Mouse (Mus musculus) liver, embryonic 14.5 days (tissue): ENCODE results near the gene Dhps. TPM values are rescaled to one million over a fixed set of nuclear protein-coding genes. Genes with fewer than 3 reads are reported as not detected.

Experiments
- ATAC-seq: fragments of 200-750 bp; cut with Nextera tagmentation; 2 replicates; pipeline ENCODE4 v1.8.0; 2017; ENCODE audit warnings: moderate number of reproducible peaks, mild to moderate bottlenecking, moderate library complexity; ENCODE audit not compliant: insufficient read depth
- DNase-seq, 3 experiments: peaks; one replicate each; pipeline ENCODE4 v3.0.0-alpha.2; 2012 to 2013; ENCODE audit warnings: low read depth in 3 of 3, low spot score in 3 of 3
- H3K27ac ChIP-seq: fragments of 300-500 bp; sonication (generic); 2 replicates; pipeline ENCODE4 v1.5.1; 2014; ENCODE audit warnings: moderate library complexity, mild to moderate bottlenecking, control low read depth, inconsistent platforms
- H3K27me3 ChIP-seq: fragments of 300-500 bp; sonication (generic); 2 replicates; pipeline ENCODE4 v1.6.1; 2014; ENCODE audit warnings: mild to moderate bottlenecking, low read length, moderate library complexity; ENCODE audit not compliant: control insufficient read depth, insufficient read depth
- H3K36me3 ChIP-seq: fragments of 300-500 bp; sonication (generic); replicated peaks from 2 replicates; pipeline ENCODE4 v1.6.1; 2014; ENCODE audit warnings: low read depth; ENCODE audit not compliant: control insufficient read depth, insufficient read depth
- H3K4me1 ChIP-seq, 2 experiments: fragments of 200-500 bp in 1 of 2; fragments of 300-500 bp in 1 of 2; sonication (generic) in 1 of 2; replicated peaks; 2 replicates each; pipeline ENCODE4 v1.6.1; 2012 to 2014; ENCODE audit warnings: antibody characterized with exemption in 1 of 2, inconsistent platforms in 1 of 2, low read length in 1 of 2; ENCODE audit not compliant: control insufficient read depth in 2 of 2, insufficient read depth in 2 of 2
- H3K4me2 ChIP-seq: fragments of 300-500 bp; sonication (generic); 2 replicates; pipeline ENCODE4 v1.6.1; 2014; ENCODE audit warnings: low read depth, mild to moderate bottlenecking, control low read depth, moderate library complexity
- H3K4me3 ChIP-seq, 2 experiments: fragments of 200-500 bp in 1 of 2; fragments of 300-500 bp in 1 of 2; sonication (generic) in 1 of 2; 2 replicates each; pipeline ENCODE4 v1.5.1; 2012 to 2014; ENCODE audit warnings: low read depth in 2 of 2, low read length in 2 of 2, mild to moderate bottlenecking in 2 of 2, control low read depth in 1 of 2, inconsistent platforms in 1 of 2, moderate library complexity in 1 of 2; ENCODE audit not compliant: insufficient read depth in 1 of 2
- H3K9ac ChIP-seq: fragments of 300-500 bp; sonication (generic); replicated peaks from 2 replicates; pipeline ENCODE4 v1.6.1; 2014; ENCODE audit warnings: mild to moderate bottlenecking, control low read depth, moderate library complexity
- H3K9me3 ChIP-seq: fragments of 300-500 bp; sonication (generic); 2 replicates; pipeline ENCODE4 v1.6.1; 2016; ENCODE audit warnings: low read length, mixed read lengths; ENCODE audit not compliant: control insufficient read depth
- CTCF ChIP-seq: IDR thresholded peaks from 2 replicates; pipeline ENCODE4 v1.5.1; 2016; ENCODE audit warnings: antibody characterized with exemption, low read depth, control low read depth
- EP300 ChIP-seq: IDR thresholded peaks from 2 replicates; pipeline ENCODE4 v1.6.1; 2016; ENCODE audit warnings: antibody characterized with exemption, low read depth
- WGBS: fragments of 180-500 bp; shearing (Covaris S2); extraction: QIAGEN DNeasy Blood & Tissue Kit; methylation state at CpG from one replicate; pipeline ENCODE4 v1.1.7; 2014; ENCODE audit not compliant: insufficient replicate concordance; 5-methylcytosine and 5-hydroxymethylcytosine counted together
- polyA plus RNA-seq, 2 experiments: library from polyadenylated mRNA; depleted of rRNA in 1 of 2; stranded (reverse) in 1 of 2; unstranded in 1 of 2; fragments of >200 nt; fragmentation: Nextera tagmentation in 1 of 2; extraction: Ambion mirVana in 1 of 2; gene quantifications; 2 replicates each; pipeline versions ENCODE4 v1.2.1 to v1.2.3; 2012 to 2014

Dhps gene
- polyA plus RNA-seq, 2 experiments = 21.5 to 36.4 TPM

- Histone ChIP-seq H3K36me3 (peaks cover 32% of the 10 kb centered on the region), H3K27me3 (no peaks in the 10 kb centered on the region), H3K9ac (peak overlapping the region; percentile 99), H3K27ac (peak overlapping the region; percentile 91), H3K4me1 (peaks cover 24 to 28% of the 10 kb centered on the region in 2 experiments), H3K4me2 (peak overlapping the region; percentile 97), H3K4me3 (peak overlapping the region; percentile 94 to 98), H3K9me3 (no peaks in the 10 kb centered on the region)
- DNase-seq (peak in 1 of 3 experiments; percentile 29), ATAC-seq (no peak)
- TF ChIP-seq EP300 = no peak
- TF ChIP-seq CTCF = no peak
- WGBS = 1% methylated on average over 13 of the region's 13 CpGs
These were observed 44.1 kb upstream of the Dhps start for GRCm38 (mm10) chr8:85027516-85027855.

- H3K4me1 ChIP-seq = peaks cover 24 to 28% of the 10 kb centered on the region in 2 experiments
- peak overlapping the region; percentile 91; the same call in 1 of the 2 replicates for H3K27ac ChIP-seq
These were observed 43.6 kb upstream of the Dhps start for GRCm38 (mm10) chr8:85027922-85028321.

DNA sequence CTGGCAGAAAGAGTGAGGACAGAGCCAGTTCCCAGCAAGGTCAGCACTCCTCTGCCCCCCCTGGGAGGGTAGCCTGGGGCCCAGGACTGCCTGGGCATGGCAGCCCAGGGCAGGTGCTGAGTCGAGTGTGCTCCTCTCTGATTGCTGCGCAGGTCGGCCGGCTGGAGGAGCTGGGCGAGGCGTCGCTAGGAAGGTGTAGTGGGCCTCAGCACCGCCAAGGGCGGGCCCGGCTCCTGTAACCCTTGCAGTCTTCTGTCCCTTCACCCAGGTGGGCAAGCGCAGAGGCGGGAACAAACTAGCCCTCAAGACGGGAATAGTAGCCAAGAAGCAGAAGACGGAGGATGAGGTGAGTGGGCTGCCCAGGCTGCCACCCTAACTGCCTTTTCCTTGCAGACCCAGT, 42.3 kb upstream of the Dhps start:
- TF ChIP-seq EP300 (no peak), CTCF (no peak)
- H3K27me3 ChIP-seq = no peaks in the 10 kb centered on the region
- DNase-seq = no peak
- H3K4me3 ChIP-seq = peak overlapping the region in 1 of 2 experiments; percentile 98; a peak in 2 of 4 replicates
- no peak overlapping the region for H3K27ac ChIP-seq
- 76% methylated on average over 14 of the region's 14 CpGs for WGBS
- peak overlapping the region; percentile 97; the same call in 1 of the 2 replicates for H3K4me2 ChIP-seq
- H3K36me3 ChIP-seq = peaks cover 37% of the 10 kb centered on the region
- H3K9me3 ChIP-seq = no peaks in the 10 kb centered on the region
- H3K9ac ChIP-seq = no peak overlapping the region
- ATAC-seq = no peak
- H3K4me1 ChIP-seq = peaks cover 23 to 25% of the 10 kb centered on the region in 2 experiments

More at GRCm38 (mm10) chr8:85027922-85028321, 43.6 kb upstream of the Dhps start:
- TF ChIP-seq EP300 (no peak), CTCF (no peak; the same call in 1 of the 2 replicates)
- H3K27me3 ChIP-seq = no peaks in the 10 kb centered on the region
- H3K4me3 ChIP-seq = peak overlapping the region; percentile 94 to 98
- ATAC-seq (no peak), DNase-seq (peak in 1 of 3 experiments; percentile 16)
- no peaks in the 10 kb centered on the region for H3K9me3 ChIP-seq
- H3K36me3 ChIP-seq = peaks cover 37% of the 10 kb centered on the region
- 23% methylated on average over 2 of the region's 2 CpGs for WGBS
- H3K4me2 ChIP-seq = peak overlapping the region; percentile 97
- peak overlapping the region; percentile 99 for H3K9ac ChIP-seq

- H3K27me3 ChIP-seq = no peaks in the 10 kb centered on the region
- H3K36me3 ChIP-seq = peaks cover 37% of the 10 kb centered on the region
- DNase-seq (no peak), ATAC-seq (no peak)
- H3K4me2 ChIP-seq = no peak overlapping the region
- no peaks in the 10 kb centered on the region for H3K9me3 ChIP-seq
- peaks cover 19 to 22% of the 10 kb centered on the region in 2 experiments for H3K4me1 ChIP-seq
- no peak overlapping the region for H3K4me3 ChIP-seq
- H3K9ac ChIP-seq = no peak overlapping the region
- 73% methylated on average over 4 of the region's 4 CpGs for WGBS
- no peak for TF ChIP-seq EP300
- TF ChIP-seq CTCF = no peak
- H3K27ac ChIP-seq = no peak overlapping the region
These were observed 38.8 kb upstream of the Dhps start for GRCm38 (mm10) chr8:85032622-85033311.

DNA sequence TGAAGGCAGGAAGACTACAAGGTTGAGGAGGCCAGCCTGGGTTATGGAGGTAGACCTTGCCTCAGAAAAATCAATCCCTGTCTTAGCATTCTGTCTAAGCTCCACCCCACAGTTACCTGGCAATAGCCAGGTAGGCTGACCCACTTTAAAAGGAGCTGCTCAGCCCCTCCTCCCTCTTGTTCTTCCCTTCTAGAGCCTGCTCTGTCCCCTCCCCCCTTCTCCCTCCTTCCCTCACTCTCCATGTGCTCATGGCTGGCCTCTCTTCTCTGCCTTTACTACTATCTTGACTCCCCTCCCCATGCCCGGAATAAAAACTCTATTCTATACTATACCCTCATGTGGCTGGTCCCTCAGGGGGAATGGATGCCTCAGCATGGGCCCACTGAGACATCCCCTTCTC, 37.7 kb upstream of the Dhps start:
- peaks cover 16 to 18% of the 10 kb centered on the region in 2 experiments for H3K4me1 ChIP-seq
- no peaks in the 10 kb centered on the region for H3K9me3 ChIP-seq
- H3K27ac ChIP-seq = 0 out of 2 replicates have a peak overlapping the region, but pooled peaks have one; percentile 9
- no peak overlapping the region for H3K4me3 ChIP-seq
- no peak overlapping the region for H3K9ac ChIP-seq
- 40% methylated on average over 1 of the region's 1 CpGs for whole genome bisulfite sequencing
- peak overlapping the region; percentile 98 for H3K4me2 ChIP-seq
- no peaks in the 10 kb centered on the region for H3K27me3 ChIP-seq
- TF ChIP-seq EP300 (no peak), CTCF (no peak)
- H3K36me3 ChIP-seq = peaks cover 37% of the 10 kb centered on the region
- no peak for DNase-seq
- ATAC-seq = no peak
